Mouse (Mus musculus): ENCODE measurements at regions not wholly inside any gene's neighbourhood (a gene's known extent, or its start where the extent isn't known, plus 50 kb on each side); places are given as distances from the start of the nearest gene placed in this dataset.

DNA sequence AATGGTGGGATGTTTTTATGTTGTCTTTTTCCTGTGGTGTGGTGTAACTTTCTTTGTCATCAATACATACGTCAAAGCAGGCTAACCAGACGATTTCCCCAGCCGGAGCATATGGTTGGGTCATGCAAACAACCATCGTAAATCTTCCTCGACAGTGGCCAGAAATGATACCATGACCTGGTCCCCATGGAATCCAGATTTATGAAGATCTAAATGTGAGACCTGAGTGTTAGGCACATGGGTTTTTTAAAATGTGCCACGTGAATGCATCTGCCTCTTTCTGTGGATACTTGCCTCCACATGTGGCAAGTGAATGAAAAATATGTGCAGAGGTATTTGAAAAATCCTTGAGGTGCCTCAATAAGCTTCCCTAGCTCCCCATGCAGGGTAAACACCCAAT lies 190.8 kb upstream of the Lrtm1 start:
- no peak for TF ChIP-seq CTCF (IDR thresholded peaks at IDR 0.05; ENCODE audit: low read depth)
- no peak for TF ChIP-seq EP300 (optimal IDR thresholded peaks at IDR 0.05)
